Mouse (Mus musculus) spleen, adult 12 weeks (tissue): ENCODE results near the gene Prr3.
A peak's percentile ranks its signal among the peaks of the same experiment; 100 is the strongest.
"Not testable (repeated sequence)": the region's sequence is repeated elsewhere in the genome, so short reads cannot be mapped to it uniquely, and the experiment has no call there.

Experiments used
- DNase-seq: peaks from one replicate; pipeline ENCODE4 v3.0.0; 2022; ENCODE audit warnings: low spot score

Gene Prr3

GRCm38 (mm10) chr17:35998545-35999305 is 18.7 kb upstream of the Prr3 start:
- no peak for DNase-seq

DNA sequence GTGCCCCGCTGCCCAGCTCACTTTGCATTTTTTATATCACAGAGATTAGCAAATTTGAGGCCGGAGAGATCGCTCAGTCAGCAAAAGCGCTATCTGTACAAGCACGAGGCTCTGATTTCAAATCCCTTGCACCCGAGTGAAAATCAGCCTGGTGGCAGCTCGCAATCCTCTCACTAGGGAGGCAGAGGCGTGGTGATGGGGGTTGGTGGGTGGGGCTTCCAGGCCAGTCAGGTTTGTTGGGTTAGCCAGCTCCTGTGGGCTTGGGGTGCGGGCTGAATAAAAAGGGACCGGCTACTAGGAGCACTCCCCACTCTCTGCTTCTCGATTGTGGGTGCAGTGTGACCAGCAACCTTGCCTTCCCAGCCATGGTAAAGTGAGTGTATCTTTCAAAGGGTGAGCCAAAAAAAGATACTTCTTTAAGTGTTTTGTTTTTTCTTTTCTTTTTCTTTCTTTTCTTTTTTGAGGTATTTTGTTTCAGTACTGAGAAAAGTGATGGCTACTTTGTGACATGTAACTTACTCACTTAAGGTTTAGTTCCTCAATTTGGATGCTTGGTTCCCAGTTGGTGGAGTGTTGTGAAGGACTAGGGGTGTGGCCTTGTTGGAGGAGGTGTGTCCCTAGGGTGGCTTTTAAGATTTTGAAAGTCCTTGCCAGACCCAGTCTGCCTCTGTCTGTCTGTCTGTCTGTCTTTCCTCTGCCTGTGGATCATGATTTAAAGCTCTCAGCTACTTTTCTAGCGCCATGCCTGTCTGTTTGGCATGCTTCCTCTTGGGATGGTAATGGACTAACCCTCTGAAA is 17.9 kb upstream of the Prr3 start:
- DNase-seq: peak; percentile 46

- DNase-seq: peak; percentile 95
Observed at GRCm38 (mm10) chr17:35996949-35997348, 16.9 kb upstream of the Prr3 start.

DNA sequence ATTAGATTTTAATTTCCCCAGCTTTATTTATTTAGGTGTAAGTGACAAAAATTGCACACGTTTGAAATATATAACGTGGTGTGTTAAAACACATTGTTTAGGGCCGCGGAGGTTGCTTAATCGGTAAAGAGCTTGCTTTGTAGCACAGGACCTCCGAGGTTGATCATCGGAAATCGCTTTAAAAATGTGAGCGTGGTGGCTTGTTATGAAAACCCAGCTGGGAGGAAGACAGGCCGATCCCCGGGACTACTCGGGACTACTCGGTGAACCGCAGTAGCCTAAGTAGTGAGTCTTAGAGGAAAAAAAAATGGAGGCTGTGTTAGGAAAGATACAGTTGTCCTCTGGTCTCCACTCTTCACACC is 14.8 kb upstream of the Prr3 start:
- no peak for DNase-seq

DNA sequence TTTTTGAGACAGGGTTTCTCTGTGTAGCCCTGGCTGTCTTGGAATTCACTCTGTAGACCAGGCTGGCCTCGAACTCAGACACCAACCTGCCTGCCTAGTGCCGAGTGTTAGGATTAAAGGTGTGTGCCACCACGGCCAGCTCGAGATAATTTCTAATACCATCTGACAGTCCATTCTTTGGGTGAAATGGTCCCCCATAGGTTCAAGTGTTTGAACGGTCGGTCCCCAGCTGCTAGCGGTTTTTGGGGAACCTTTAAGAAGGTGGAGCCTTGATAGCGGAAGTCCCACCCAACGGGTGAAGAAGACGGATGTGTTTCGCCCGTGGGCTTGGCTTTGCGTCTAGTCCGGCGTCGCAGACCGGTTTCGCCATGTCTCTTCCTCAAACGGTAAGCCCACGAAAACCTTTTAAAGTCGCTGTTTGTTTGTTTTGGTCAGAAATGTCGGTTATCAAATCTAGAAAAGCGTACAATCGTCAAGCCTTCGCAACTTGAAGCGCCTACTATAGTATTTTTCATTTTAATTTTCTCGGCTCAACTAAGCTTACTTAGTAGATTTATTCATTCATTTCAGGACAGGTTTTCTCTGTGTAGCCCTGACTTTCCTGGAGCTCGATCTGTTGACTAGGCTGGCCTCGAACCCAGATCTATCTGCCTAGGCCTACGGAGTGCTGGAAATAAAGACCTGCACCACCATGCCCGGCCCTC is 14.3 kb upstream of the Prr3 start:
- peak; percentile 75 for DNase-seq

GRCm38 (mm10) chr17:35993675-35994074 is 13.6 kb upstream of the Prr3 start:
- peak; percentile 81 for DNase-seq

- DNase-seq: no peak
Observed at GRCm38 (mm10) chr17:35991781-35992180, 11.7 kb upstream of the Prr3 start.

GRCm38 (mm10) chr17:35981776-35982175 is 1.7 kb upstream of the Prr3 start:
- no peak for DNase-seq

- DNase-seq: no peak
Observed at GRCm38 (mm10) chr17:35980363-35980754, 323 bp upstream of the Prr3 start.

DNA sequence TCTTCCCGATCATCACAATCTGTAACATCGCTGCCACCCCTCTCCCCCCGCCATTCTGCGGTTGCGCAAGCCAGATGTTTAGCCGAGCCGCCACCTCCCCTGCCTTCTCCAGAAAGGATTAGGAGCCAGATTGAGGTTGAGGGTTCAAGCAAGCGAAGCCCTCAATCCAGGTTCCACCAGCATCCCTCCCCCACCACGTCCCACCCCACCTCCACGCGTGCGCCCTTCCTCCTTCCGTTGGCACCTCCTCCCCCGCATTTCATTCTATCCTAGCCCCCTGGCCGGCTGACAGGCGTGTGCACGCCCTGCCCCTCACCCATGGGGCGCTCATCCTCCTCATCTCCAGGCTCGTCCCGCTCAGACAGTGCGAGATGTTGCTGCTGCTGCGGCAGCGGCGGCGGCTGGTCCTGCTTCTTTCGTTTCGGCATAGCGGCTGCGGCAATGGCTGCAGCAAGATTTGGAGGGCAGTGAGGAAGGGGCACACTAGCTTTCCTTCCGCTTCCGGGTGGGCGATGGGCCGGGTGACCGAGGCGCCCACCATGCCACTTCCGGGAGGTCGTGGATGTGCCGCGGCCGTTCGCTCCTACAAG is 1.1 kb downstream of the Prr3 start:
- DNase-seq: no peak

- no peak for DNase-seq
Observed at GRCm38 (mm10) chr17:35972131-35972530, 7.9 kb downstream of the Prr3 start.

- DNase-seq: peak; percentile 99
Observed at GRCm38 (mm10) chr17:35969418-35970389, 10.3 kb downstream of the Prr3 start, which contains the start of gene Abcf1. TSS of gene Abcf1 (minus strand) at chr17:35969761.

DNA sequence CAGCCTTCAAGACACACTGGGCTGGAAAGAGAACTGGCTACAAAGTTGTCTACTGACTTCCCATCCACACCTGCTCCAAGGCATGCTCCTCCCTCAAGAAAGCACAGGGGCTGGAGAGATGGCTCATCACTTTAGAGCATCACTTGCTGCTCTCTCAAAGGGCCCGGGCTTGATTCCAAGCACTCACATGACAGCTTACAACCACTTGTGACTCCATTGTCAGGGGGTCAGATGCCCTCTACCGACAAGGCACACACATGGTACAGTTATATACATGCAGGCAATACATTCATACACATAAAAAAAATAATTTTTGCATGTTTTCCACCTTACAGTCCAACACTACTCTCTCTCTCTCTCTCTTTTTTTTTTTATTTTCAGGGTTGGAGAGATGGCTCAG is 12.4 kb downstream of the Prr3 start:
- DNase-seq: no peak

- DNase-seq: no peak
Observed at GRCm38 (mm10) chr17:35963279-35963678, 16.8 kb downstream of the Prr3 start.

- DNase-seq: no peak
Observed at GRCm38 (mm10) chr17:35958533-35959223, 21.4 kb downstream of the Prr3 start.

DNA sequence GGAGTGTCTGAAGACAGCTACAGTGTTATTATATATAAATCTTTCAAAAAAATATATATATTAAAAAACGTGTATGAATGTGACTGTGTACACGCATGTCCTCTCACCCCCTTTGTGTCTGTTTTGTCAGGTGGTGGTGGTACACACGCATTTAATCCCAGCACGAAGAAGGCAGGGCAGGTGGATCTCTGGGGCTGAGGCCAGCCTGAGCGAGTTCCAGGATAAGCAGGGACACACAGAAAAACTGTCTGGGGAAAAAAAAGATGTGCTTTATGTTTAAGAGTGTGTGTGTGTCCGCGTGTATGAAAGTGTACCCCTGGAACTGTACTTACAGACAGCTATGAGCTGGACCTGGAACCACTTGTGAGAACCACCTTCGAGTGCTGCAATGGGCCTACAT is 25.4 kb downstream of the Prr3 start:
- no peak for DNase-seq

DNA sequence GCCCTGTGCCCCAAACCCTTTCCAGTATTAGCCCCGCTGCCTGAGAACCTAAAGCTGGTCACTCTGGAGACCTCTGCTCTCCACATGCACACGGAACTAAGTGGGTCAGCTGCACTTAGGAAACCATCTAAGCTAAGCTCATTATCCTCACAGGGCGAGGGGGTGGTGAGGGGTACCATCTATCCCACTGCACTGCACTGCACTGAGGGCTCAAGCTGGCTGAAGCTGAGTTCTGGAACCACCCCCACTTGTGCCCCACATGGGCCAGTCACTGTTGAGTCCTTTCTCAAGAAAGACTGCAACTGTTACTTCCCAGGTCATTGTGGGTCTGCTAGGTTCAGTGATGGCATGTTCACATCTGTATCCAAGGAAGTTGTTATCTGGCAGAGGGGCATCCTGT is 27.5 kb downstream of the Prr3 start:
- not testable (repeated sequence) for DNase-seq

DNA sequence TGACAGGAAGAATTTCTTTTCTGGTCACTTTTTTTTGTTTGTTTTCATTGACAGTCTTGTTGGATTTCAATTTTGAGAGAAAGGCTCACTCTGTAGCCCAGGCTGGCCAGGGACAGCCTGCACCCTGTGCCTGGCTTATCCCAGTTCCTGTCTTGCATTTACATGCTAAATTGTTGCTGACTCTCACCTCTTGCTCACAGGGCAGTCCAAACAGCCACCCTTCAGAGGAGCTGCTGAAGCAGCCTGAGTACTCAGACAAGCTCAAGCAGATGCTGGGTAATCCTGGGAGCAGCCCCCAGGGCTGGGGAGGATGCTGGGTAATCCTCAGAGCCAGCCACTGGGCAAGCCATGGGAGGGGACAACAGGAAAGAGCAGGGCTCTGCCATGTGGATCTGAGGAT is 29.1 kb downstream of the Prr3 start:
- not testable (repeated sequence) for DNase-seq

- no peak for DNase-seq
Observed at GRCm38 (mm10) chr17:35939941-35940340, 40.1 kb downstream of the Prr3 start.

GRCm38 (mm10) chr17:35939108-35939507 is 40.9 kb downstream of the Prr3 start:
- DNase-seq: no peak
